Mouse (Mus musculus): ENCODE data around the gene Vmn1r65. TPM values are rescaled to one million over a fixed set of nuclear protein-coding genes. Genes with fewer than 3 reads are reported as not detected.

The Vmn1r65 gene
- polyA plus RNA-seq (2012; rRNA removed; ENCODE audit: low replicate concordance) = not detected in 2 replicates

DNA sequence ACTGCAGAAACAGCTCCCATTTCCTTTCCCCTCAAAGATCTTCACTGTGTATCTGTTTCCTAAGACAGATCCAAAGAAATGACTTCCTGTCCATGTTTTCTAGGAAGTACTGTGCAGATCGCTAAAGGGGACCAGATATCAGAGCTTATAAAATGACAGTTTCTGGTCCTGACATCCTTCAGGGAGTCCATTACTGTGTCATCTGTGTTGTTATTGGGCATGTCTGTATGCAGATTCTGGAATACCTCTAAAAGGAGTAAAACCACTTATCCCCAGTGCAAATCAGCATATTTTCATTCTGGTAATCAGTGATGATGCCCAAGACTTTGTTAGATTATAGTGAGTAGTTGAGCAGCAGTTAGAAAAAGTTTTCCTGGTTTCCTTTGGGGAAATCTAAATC is at the start of gene Vmn1r65:
TSS of gene Vmn1r65 (minus strand) at position 101 of the 400 bp plus-strand sequence.

DNA sequence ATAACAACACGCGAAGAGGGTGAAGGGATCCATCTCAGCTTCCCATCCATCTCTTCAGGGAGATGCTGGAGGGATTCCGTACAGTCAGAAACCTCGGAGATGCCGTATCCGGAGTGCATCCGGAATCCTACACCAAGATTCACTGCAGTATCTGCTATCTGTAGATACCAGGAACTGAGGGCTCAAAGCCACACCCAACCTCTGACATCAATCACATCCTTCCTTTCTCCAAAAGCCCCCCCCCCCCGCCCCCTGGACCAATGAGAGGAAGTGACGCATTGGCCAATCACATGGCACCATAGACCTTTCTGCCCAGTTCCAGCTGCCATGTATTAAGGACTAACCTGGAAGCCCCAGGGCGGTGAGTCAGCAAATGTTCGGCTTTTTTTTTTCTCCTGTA is 34.1 kb upstream of the Vmn1r65 start, which contains the start of gene Nlrp4c:
TSS of gene Nlrp4c (plus strand) at position 301 of the 400 bp plus-strand sequence.

Other genes with a start within 250 kb of the Vmn1r65 start
- not detected in 2 replicates for gene Vmn1r63, start 205.6 kb downstream of the Vmn1r65 start, polyA plus RNA-seq (2012; rRNA removed; ENCODE audit: low replicate concordance)
- gene Vmn1r64, start 126.5 kb downstream of the Vmn1r65 start, polyA plus RNA-seq (2012; rRNA removed; ENCODE audit: low replicate concordance) = not detected in 2 replicates
- not detected in 2 replicates for gene Nlrp4c, start 34.2 kb upstream of the Vmn1r65 start, polyA plus RNA-seq (2012; rRNA removed; ENCODE audit: low replicate concordance)
- 45.1 and 57.5 TPM in 2 replicates for gene Zfp787, start 145.0 kb upstream of the Vmn1r65 start, polyA plus RNA-seq (2012; rRNA removed; ENCODE audit: low replicate concordance)
- gene Zfp444, start 161.2 kb upstream of the Vmn1r65 start, polyA plus RNA-seq (2012; rRNA removed; ENCODE audit: low replicate concordance) = 17.5 and 42.8 TPM in 2 replicates
- not detected in 2 replicates for gene Galp, start 186.1 kb upstream of the Vmn1r65 start, polyA plus RNA-seq (2012; rRNA removed; ENCODE audit: low replicate concordance)
- not detected in 2 replicates for gene Zscan5b, start 211.3 kb upstream of the Vmn1r65 start, polyA plus RNA-seq (2012; rRNA removed; ENCODE audit: low replicate concordance)
- gene Epp13, start 241.7 kb upstream of the Vmn1r65 start, polyA plus RNA-seq (2012; rRNA removed; ENCODE audit: low replicate concordance) = not detected in 2 replicates

Data from duodenum, adult 2 months (tissue).